8 mouse cellular contexts compared by ENCODE assay signal in genomic region chr5:134552110-134552972, GRCm38 (mm10). TPM values are rescaled to one million over a fixed set of nuclear protein-coding genes. Genes with fewer than 3 reads are reported as not detected.
DNase-seq lines count a peak whose midpoint lies in the region; ATAC-seq lines count a peak whose summit lies in the region.

Gene Clip2 (minus strand): TSS chr5:134552434.

- H3K4me2 ChIP-seq in hindbrain, embryonic 14.5 days (replicated peaks): peak within 1 kb of the TSS; percentile 88

- H3K4me1 ChIP-seq in hindbrain, embryonic 14.5 days (replicated peaks; ENCODE audit: control insufficient read depth, insufficient read depth, low read length): peaks cover 49% of the 10 kb centered on the region

- H3K4me3 ChIP-seq in hindbrain, embryonic 14.5 days (replicated peaks; ENCODE audit: low read length): peak within 1 kb of the TSS; percentile 99

- peak; percentile 93 for ATAC-seq in hindbrain, embryonic 14.5 days (ENCODE audit: low FRiP score)

- H3K9ac ChIP-seq in hindbrain, embryonic 14.5 days: peak within 1 kb of the TSS; percentile 99

- H3K27me3 ChIP-seq in hindbrain, embryonic 14.5 days (ENCODE audit: control insufficient read depth, insufficient read depth, low read length): no peaks in the 10 kb centered on the region

- DNase-seq in NIH3T3 (ENCODE audit: low read depth): peak; percentile 99
- DNase-seq in cerebellum, postnatal 25 days: peak; percentile 100
- peak; percentile 93 to 98 for DNase-seq in frontal cortex, postnatal 25 days (ENCODE audit: low spot score in 2 of 2)
- peak; percentile 97 for DNase-seq in hindbrain, embryonic 14.5 days (ENCODE audit: low spot score)
- peak; percentile 99 for DNase-seq in layer of hippocampus, postnatal 36 days
- DNase-seq in lung, postnatal 36 days: peak; percentile 97
- DNase-seq in retina, postnatal 1 day: peak; percentile 97
- DNase-seq in urinary bladder, adult 18-20 months (ENCODE audit: low spot score in 2 of 2): peak; percentile 97 to 98

- under 1% methylated on average over 61 of the region's 61 CpGs for WGBS in hindbrain, embryonic 14.5 days

- 0 out of 2 replicates have a peak, but pooled peaks cover 6% of the 10 kb centered on the region for H3K36me3 ChIP-seq in hindbrain, embryonic 14.5 days (replicated peaks; ENCODE audit: control insufficient read depth, insufficient read depth)

- no peaks in the 10 kb centered on the region for H3K9me3 ChIP-seq in hindbrain, embryonic 14.5 days (ENCODE audit: control insufficient read depth, low read length)

- H3K27ac ChIP-seq in hindbrain, embryonic 14.5 days: peak within 1 kb of the TSS; percentile 99

RNA-seq across cellular contexts. Expression of gene Clip2, which starts in this region (rescaled TPM):
- 16.3 and 16.8 TPM in 2 replicates for polyA plus RNA-seq in hindbrain, embryonic 14.5 days (2014; fragmentation: Nextera tagmentation; extraction: Ambion mirVana)
- 100 to 1,000 TPM in 1 of 2 experiments, 10 to 100 TPM in 1; 96.7 to 105 TPM for total RNA-seq in layer of hippocampus, postnatal 36 days (2021)

Comparison
In these comparisons a context has a peak if more than half of its experiments do, and no peak if none do; other contexts are left out.
1. Peak in every context shown above with its lines: DNase-seq, ATAC-seq, H3K4me3 ChIP-seq and H3K27ac ChIP-seq.